Mouse (Mus musculus) heart, adult 10 weeks (tissue): ENCODE measurements around the gene P2ry10. TPM values are rescaled to one million over a fixed set of nuclear protein-coding genes. Genes with fewer than 3 reads are reported as not detected.

ENCODE experiments used
- polyA plus RNA-seq: library from polyadenylated mRNA; stranded (reverse); fragments of 350-450 nt; fragmentation: Illumina TruSeq; extraction: RNeasy Lipid Tissue Mini Kit (QIAGEN cat#74804); gene quantifications from one replicate; pipeline ENCODE4 v1.2.3, GENCODE M21; 2014; ENCODE audit warnings: low read depth, low replicate concordance

Gene P2ry10
- not detected for polyA plus RNA-seq

GRCm38 (mm10) chrX:107088177-107088576 is at the start of gene P2ry10:
TSS of gene P2ry10 (plus strand) at chrX:107088492.

GRCm38 (mm10) chrX:107148681-107149080 is 60.4 kb downstream of the P2ry10 start, which contains the start of gene P2ry10b:
TSS of gene P2ry10b (plus strand) at chrX:107148927.

Other genes starting within 250 kb of the P2ry10 start
- gene Rtl3, start 247.8 kb upstream of the P2ry10 start, polyA plus RNA-seq, result 1.3 TPM
- 1.0 TPM for gene Lpar4, start 167.9 kb upstream of the P2ry10 start, polyA plus RNA-seq
- 0.60 TPM for gene P2ry10b, start 60.4 kb downstream of the P2ry10 start, polyA plus RNA-seq
- gene Gpr174, start 167.4 kb downstream of the P2ry10 start, polyA plus RNA-seq, result not detected